Mouse (Mus musculus) 3134 (cell line): ENCODE measurements at regions not wholly inside any gene's neighbourhood (a gene's known extent, or its start where the extent isn't known, plus 50 kb on each side); places are given as distances from the start of the nearest gene placed in this dataset.

Source experiments
- DNase-seq: peaks from one replicate; pipeline ENCODE4 v3.0.0-alpha.2; 2011; ENCODE audit warnings: low spot score; ENCODE audit not compliant: insufficient read length; ENCODE audit errors: extremely low read depth

DNA sequence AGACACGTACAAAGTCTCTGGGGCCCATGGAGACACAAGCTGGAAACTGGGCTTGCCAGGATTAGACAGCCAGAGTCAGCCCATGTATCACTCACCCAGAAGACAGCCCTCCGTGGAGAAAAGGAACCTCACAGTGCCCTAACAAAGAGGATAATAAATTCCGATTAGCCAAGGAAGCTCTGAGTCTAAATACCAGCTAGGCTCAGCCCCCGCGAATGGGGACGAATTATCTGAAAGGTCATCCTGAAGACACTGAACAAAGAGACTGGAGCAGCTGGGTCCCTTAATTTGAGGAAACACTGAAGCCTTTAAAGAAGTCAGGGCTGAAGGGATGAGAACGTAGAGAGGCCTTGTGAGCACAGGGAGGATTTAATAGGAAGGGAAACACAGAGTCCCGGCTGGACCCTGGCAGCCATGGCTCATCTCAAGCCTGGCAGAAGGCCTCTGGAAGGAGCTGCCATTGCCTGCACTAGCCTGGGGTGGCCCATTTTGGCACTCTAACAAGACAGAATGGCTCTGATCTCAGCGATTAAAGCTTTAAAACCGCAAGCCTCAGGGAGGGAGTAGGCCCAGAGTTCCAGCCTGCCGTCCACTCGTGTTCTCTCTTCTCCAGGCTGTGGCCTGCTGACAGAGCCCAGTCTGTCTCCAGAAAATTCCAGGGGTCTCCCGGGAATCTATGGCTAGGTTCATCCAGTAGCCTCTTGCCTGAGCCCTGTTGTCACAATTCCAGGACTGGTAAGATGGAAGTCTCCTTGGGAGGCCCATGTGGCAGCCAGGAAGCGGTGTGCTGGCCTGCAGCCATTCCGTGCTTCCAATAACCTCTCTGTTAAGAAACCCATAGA is 343.0 kb upstream of the Zfp462 start:
- peak; percentile 15 for DNase-seq

DNA sequence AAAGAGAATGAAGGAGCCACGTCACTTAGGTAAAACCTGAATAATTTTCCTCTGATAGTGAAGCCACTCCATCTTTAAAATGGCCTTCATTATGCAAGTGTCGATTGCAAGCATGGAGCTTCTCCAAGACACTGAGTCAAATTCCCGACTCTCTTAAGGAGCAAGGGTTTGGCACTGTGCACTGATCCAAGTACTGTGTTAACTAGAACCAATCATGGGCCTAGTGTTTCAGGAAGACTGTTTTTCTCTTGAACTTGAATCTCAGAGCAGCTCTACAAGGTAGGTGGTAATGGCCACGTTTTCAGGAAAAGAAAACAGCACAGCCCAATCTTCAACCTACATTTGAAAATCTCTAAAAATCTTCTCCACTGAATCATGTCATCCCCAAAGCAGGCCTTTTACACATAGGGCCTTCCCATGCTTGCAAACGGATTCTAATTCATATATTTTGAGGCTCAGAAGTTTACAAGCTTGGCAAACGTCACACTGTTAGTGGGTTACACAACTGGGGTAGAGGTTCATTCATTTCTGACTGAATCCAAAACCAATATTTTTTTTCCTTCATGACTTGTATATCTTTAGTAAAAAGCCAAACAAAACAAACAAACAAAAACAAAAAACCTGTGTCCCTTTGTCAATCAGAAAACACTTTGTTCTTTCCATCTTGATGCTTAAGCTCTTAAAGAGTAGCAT is 342.2 kb upstream of the Zfp462 start:
- DNase-seq = no peak

DNA sequence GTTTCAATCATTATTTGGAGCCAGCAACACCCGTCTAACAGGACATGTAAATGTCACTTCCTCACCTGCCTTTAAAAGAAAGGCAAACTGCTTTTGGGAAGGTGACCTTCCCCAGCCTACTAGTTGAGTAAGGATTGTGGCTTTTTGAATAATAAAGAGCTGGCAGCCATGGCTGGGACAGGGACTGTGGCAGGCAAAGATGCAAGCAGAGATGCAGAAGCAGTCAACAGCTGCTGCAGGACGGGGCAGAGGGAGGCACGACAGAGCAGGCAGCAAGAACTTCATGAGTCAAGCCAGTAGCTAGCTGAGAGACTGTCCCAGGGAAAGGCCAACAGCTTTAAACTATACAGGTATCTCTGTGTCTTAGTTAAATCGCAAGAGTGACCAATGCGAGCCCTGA is 334.7 kb upstream of the Zfp462 start:
- no peak for DNase-seq

DNA sequence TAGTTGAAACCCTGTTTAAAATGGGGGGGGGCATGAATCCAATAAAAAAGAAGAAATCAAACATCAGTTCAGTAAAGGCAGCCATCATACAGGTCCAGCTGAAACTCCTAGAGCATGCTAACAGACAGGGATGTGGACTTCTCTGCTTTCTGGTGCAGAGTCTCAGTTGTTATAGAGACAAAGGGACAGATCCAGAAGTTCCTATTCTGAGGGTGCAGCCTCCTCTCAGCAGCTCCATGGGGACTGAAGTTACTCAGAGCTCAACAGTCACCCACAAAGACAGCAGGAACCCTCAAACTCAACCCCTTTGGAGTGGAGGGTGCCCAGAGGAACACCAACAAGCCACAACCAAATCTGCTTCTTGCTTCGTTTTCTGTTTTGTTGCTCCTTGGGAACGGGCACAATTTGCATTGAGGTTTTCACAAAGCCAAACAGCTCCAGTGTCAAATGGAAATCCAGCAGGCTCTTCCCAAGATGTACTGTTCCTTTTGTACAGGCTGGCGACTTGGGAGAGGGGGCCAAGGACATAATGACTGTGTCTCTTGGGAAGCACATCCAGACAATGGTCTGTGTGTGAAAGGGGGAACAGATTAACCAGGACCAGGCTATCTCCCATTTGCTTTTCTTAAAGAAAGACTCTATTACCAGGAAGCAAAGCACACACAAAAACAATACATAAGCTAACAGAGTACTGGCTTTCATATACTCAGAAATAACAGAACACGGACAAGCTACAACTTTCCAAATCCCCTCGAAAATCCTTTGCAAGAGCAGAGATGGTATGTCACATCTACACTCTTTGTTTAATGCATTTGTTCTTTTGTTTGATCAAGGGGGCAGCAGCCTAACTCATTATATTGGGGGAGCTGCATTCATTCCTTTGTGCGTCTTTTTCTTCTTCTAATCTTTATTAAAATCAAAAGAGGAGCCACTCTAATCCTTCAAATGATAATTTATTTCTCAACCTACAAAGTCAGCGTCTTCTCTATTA is 332.6 kb upstream of the Zfp462 start:
- no peak for DNase-seq

DNA sequence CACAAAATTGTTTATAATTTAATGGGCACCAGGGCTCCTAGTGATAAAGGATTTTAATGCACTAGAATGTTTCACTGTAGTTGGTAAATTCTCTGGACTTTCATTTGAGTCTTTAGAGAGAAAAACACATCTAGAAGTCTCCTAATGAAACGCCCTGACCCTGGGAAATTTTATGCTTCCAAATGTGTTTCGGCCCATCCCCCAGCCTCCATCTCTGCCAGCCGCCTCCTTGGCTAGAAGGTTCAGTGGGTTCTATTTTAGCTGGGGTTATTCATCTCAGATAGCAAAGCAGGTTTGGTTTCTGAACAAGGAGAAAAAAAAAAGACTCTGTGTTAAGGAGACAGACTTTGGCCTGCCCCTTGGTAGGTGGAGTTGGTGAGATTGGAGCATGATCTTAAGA is 331.8 kb upstream of the Zfp462 start:
- DNase-seq = no peak

DNA sequence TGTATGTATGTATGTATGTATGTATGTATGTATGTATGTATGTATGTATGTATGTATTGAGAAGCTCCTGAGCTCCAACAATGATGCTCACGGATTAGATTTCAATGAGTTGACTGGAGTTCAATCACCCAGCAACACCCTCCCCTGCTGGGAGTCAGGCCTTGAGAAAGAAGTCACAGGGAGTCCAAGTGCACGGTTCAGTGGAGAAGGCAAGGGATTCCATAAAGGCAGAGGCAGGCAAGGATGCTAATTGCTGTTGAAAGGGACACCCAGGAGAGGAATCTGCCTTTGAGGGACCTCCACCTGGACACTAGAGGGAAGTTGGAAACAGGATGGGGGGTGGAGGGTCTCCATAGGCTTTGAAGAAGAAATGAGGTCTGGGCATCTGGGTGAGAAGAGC is 331.2 kb upstream of the Zfp462 start:
- no peak for DNase-seq

DNA sequence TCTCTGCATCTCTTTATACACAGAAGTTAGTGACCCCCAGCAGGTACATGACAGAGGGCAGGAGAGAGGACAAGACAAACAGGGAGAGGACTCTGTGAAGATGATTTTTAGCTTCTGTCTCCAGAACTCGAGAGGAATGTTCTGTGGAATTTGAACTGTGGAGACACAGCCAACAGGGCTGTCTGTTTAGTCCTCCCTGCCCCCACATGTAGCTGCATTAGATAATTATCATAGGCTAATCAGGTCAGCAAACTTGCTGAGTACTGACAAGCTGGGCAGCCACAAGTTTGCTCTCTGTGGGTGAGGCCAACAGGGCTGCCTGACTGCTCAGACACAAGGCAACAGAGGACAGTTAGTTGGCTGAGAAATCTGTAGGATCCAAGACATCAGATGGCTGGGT is 329.0 kb upstream of the Zfp462 start:
- no peak for DNase-seq

DNA sequence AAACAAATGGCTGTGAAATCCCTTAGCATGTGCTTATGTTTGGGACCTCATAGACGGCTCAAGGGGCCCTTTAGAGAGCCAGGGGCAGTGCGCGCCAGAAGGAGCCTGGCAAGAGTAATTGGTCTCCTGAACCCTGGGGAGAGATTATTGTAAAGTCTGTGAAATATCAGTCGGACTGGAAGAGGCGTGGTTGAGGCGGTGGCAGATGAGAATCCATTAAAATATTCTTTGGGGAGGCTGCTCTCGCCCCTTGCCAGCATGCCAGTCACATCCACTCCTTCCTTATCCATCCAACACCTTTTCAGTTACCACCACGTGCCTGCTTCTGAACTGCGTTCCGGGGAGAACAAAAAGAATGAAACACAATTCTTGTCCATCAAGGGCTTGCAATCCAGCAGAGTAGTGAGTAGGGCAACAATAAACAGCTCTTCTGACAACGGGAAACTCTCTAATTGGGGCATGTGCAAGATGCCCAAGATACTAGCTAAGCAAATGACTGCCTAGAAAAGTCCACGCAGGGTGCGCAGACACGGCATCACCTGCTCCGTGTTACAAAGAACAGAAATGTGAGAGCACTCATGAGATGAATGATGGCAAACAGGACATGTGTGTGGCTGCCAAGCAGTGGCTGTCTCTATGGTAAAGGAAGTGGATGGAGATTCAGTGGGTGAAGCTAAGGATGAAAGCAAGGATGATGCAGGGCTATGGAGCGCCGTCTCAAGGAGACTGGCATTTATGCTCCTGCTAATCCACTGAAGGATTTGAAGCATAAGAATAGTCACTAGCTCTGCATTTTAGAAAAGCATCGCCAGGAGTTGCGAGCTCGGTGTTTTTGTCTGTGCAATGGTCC is 320.6 kb upstream of the Zfp462 start:
- DNase-seq = no peak

DNA sequence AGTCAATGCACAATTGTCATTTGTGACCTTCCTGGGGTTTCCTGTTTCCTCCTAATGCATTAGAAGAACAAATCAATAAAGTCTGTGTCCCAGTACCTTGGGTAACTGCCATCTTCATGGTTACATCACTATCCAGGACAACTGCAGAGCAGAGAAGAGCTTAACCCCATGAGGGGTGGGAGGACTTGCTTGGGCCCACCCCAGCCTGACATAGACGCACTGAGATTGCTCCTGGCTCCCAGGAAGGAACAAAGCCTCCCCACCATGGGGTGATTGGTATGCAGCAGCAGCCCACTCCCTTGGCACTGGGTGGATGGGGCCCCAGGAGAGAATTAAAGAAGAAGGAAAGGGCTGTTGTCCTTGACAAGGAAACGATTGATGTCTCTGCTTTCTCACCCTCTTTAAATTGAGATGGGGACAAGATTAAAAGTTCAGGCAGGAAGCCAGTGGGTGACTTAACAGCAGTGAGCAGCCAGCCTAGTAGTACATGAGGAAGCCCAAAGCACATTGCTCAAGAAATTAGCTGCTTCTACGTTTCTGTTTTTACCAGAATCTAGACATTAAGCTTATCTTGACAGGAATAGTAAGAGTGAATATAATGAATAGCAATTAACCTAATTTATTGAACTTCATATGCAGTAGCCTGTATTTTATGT is 307.7 kb upstream of the Zfp462 start:
- DNase-seq = no peak

DNA sequence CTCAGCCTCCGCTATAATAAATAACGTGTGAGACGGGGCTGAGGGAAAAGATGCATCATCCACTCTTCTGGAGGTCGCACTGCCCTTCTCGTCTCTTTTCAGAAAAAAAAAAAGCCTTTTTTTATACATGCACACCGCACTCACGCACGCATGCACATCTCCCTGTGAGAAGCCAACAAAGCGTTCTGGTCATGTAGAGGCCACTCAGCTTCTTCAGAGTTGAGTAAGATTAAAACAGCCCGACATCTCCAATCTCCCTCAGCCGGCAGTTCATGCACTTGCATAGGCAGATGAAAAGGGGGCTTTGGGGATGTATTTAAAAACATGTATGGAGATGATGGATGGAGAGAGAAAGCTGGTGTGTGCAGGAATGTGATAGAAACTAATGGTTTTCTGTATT is 298.8 kb upstream of the Zfp462 start:
- DNase-seq = no peak

DNA sequence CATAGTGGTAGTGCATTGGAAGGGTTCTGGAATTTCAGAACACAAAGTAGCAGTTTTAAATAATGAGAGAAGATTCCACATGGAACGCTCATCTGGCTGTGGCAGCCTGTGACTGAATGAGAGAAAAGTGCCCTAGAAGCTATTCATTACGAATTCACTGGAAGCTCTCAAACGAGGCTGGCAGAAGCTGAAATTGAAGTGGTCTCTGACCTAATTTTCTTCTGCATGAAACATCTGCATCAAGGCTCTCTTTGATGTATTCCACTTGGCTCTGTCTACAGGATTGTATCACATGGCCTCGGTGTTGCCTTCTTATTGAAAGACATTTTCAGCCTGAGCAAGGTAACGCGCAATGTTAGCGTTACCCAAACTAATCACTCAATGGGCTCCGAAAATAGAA is 298.4 kb upstream of the Zfp462 start:
- DNase-seq = no peak

DNA sequence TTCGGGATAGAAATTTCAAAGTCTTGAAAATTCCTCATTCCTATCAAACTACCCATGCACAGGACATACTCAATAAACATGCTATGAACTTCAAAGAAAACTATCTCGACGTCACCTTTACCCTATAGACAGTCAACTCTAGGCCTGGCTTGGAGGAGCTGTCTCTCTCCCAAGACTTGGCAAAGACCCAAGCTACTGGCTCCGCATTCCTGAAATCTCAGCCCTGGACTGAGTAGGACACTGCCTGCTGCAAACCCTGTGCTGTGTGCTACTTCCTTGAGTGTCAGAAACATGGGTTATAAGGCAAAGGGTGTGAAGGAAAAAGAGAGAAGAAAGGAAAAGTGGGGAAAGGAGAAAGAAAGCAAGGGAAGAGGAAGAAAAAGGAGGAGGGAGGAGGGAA is 296.6 kb upstream of the Zfp462 start:
- DNase-seq = no peak

DNA sequence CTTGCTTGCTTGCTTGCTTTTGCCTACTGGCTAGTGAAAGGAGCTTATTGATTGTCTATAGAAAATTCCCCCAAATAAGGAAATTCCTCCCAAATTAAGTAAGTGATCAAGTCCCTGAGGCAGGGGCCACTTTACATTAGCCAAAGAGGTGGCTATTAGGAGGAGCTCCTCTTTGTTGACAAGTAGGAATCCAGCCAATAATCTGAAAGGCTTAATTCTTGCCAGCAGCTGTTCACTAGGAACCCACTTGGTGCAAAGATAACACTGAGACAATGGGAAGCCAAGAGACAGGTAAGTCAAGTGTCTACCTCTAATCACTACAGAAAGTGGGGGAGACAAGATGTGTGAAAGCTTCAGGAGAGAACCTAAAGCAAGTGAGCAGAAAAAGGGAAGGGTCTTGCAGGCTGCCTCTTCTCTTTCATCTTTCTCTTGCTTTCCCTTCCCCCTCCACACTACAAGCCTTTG is 293.2 kb upstream of the Zfp462 start:
- DNase-seq = no peak

DNA sequence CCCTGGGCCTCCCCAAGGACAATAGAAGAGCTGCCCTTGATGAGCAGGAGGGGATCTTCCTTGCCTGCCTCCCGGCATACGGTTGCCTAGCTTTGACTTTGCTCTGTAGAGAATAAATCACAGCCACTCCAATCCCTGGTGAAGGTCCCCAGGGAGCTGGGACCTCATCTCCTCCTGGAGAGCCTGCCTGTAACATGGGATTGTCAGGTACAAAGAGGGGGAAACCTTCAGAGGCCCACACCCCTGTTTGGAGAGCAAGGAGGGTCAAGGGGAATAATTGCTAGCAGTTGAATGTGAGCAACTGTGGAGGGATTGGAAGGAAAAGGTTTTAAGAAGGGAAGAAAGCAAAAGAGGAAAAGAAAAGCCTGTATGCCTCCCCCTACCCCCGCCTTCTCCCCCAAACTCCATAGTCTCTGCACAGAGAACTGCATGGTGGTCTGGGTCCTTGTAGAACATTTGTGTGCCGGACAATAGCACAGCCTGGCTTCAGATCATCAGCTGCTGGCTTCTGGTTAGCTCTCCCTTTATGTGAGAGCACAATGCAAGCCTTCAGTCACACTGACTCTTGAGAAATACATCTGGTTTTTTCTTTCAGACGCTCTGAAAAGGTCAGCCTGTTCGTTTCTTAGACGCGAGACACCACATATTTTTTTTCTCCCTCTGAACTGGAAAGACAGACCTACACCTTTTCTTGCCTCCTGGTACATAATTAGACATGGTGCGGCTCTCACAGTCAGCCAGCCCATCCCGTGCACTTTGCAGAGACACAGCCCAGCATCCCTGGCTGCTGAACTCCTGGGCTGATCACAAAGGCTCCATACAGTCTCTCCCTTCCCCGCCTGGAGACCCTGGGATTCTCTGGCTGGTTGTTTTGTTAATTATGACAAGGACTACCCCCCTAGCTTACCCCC is 292.5 kb upstream of the Zfp462 start:
- no peak for DNase-seq

DNA sequence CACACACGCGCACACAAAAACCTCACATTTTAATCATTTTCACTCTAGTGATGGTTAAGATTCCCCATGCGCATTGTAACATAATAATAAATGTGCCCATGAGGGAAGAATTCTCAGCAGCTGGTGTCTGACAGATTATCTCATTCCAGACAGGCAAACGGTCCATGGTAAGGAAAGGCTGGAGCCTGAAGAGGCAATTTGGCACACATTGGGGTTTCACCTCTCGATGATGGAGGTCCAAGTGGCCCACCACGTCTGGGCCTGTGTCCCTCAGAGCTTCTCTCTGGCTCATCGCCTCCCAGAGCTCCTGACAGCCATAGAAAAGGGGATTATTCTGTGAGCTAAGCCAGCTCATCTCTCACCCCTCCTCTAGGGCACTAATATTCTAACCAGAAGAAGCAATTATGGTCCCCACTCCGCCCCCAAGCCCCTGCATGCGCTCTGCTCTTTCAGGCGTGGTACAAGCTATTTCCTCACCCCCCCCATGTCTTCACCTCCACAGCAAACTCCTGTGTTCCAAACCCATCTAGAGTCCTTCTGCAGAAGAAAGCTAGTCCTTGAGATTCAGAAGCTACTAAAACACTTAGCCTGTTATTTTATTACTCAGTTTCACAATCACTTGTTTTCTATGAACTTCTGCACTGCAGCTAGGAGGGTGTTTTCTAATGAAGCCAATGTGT is 291.6 kb upstream of the Zfp462 start:
- no peak for DNase-seq
